ENCODE assay signal across 11 mouse cellular contexts in the genomic region with DNA sequence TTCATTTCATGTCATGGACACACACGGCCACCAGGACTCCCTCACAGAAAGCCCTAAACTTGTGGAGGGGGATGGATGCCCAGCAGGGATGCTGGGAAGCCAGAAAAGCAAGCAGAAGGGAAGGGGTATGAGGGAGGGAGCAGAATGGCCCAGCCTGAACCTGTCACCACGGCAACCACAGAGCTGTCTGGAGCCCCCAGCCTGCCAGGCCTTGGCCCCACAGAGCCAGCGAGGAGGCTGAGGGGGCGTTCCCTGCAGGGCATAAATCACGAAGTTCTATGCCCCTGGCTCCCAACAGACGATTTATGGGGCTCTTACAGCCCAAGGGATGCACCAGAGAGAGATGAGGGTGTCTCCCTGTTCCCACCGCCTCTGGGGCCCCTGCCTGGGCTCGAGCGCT.
DNase-seq lines count a peak whose midpoint lies in the region; ATAC-seq lines count a peak whose summit lies in the region.
"Had no signal": no experiment of that assay in that cellular context is flagged by ENCODE, and none has a peak within 500 bp of the region (broad histone marks: within the 10 kb centered on the region; RNA-seq: fewer than 3 reads in every experiment).

No protein-coding gene starts in this region.

- H3K9me3 ChIP-seq in midbrain, embryonic 10.5 days (replicated peaks) = no peaks in the 10 kb centered on the region
- H3K9me3 ChIP-seq in midbrain, embryonic 15.5 days = no peaks in the 10 kb centered on the region
- H3K9me3 ChIP-seq in midbrain, embryonic 11.5 days (ENCODE audit: control insufficient read depth, low read length) = no peaks in the 10 kb centered on the region
- H3K9me3 ChIP-seq: embryonic facial prominence, embryonic 12.5 days; limb, embryonic 15.5 days had no signal

- no peak overlapping the region for H3K4me2 ChIP-seq in midbrain, embryonic 15.5 days
- H3K4me2 ChIP-seq in midbrain, embryonic 11.5 days = no peak overlapping the region
- H3K4me2 ChIP-seq: embryonic facial prominence, embryonic 12.5 days; limb, embryonic 15.5 days had no signal

- 36% methylated on average over 9 of the region's 9 CpGs for WGBS in midbrain, embryonic 10.5 days
- WGBS in midbrain, embryonic 15.5 days = 26% methylated on average over 9 of the region's 9 CpGs
- WGBS in midbrain, embryonic 11.5 days = 37% methylated on average over 9 of the region's 9 CpGs

- no peak for ATAC-seq in midbrain, embryonic 15.5 days (replicated peaks)
- ATAC-seq in midbrain, embryonic 11.5 days (ENCODE audit: low FRiP score) = peak; percentile 68; the same call in 1 of the 2 replicates

- peak overlapping the region; percentile 69 for H3K27ac ChIP-seq in midbrain, embryonic 10.5 days (replicated peaks)
- H3K27ac ChIP-seq in midbrain, embryonic 15.5 days = no peak overlapping the region
- no peak overlapping the region for H3K27ac ChIP-seq in midbrain, embryonic 11.5 days (ENCODE audit: low read depth, low read length)
- H3K27ac ChIP-seq: embryonic facial prominence, embryonic 12.5 days; limb, embryonic 15.5 days had no signal

- no peak overlapping the region for H3K9ac ChIP-seq in midbrain, embryonic 15.5 days
- no peak overlapping the region for H3K9ac ChIP-seq in midbrain, embryonic 11.5 days (ENCODE audit: low read length)
- H3K9ac ChIP-seq: embryonic facial prominence, embryonic 12.5 days; limb, embryonic 15.5 days had no signal

- no peaks in the 10 kb centered on the region for H3K36me3 ChIP-seq in midbrain, embryonic 10.5 days
- no peaks in the 10 kb centered on the region for H3K36me3 ChIP-seq in midbrain, embryonic 15.5 days (replicated peaks)
- no peaks in the 10 kb centered on the region for H3K36me3 ChIP-seq in midbrain, embryonic 11.5 days (ENCODE audit: control insufficient read depth, insufficient read depth, low read length)
- H3K36me3 ChIP-seq: embryonic facial prominence, embryonic 12.5 days; limb, embryonic 15.5 days had no signal

- peak; percentile 66 to 77 for DNase-seq in cerebellum, postnatal 10 days
- DNase-seq in cerebellum, adult 18-20 months = no peak
- peak; percentile 50 for DNase-seq in midbrain, embryonic 10.5 days (ENCODE audit: low spot score)
- no peak for DNase-seq in midbrain, embryonic 11.5 days (ENCODE audit: low spot score, missing footprints)
- no peak for DNase-seq in heart, adult 8-10 months (ENCODE audit: low spot score)
- DNase-seq in adipocyte (ENCODE audit: low spot score) = no peak
- no peak for DNase-seq in left cerebral cortex, adult 18-20 months (ENCODE audit: low spot score in 2 of 2)
- DNase-seq: B cell, adult 2 months had no signal

- no peaks in the 10 kb centered on the region for H3K27me3 ChIP-seq in midbrain, embryonic 10.5 days (ENCODE audit: low read depth, poor library complexity, severe bottlenecking)
- no peaks in the 10 kb centered on the region for H3K27me3 ChIP-seq in midbrain, embryonic 15.5 days (replicated peaks)
- H3K27me3 ChIP-seq in midbrain, embryonic 11.5 days (ENCODE audit: control insufficient read depth, insufficient read depth, low read length) = no peaks in the 10 kb centered on the region
- H3K27me3 ChIP-seq: embryonic facial prominence, embryonic 12.5 days; limb, embryonic 15.5 days had no signal

- H3K4me1 ChIP-seq in midbrain, embryonic 10.5 days = peaks cover 18% of the 10 kb centered on the region
- H3K4me1 ChIP-seq in midbrain, embryonic 15.5 days = no peaks in the 10 kb centered on the region
- H3K4me1 ChIP-seq in midbrain, embryonic 11.5 days (ENCODE audit: control insufficient read depth, insufficient read depth, low read length) = peaks cover 7% of the 10 kb centered on the region

- H3K4me3 ChIP-seq in midbrain, embryonic 10.5 days = 0 out of 2 replicates have a peak overlapping the region, but pooled peaks have one; percentile 9
- no peak overlapping the region for H3K4me3 ChIP-seq in midbrain, embryonic 15.5 days
- H3K4me3 ChIP-seq in midbrain, embryonic 11.5 days (ENCODE audit: low read depth, low read length) = no peak overlapping the region
- H3K4me3 ChIP-seq: embryonic facial prominence, embryonic 12.5 days; limb, embryonic 15.5 days had no signal

Comparison
In these comparisons a context has a peak if more than half of its experiments do, and no peak if none do; other contexts are left out.
1. DNase-seq: peak in cerebellum, postnatal 10 days (2 of 2) and midbrain, embryonic 10.5 days (single experiment); none in cerebellum, adult 18-20 months (0 of 2), midbrain, embryonic 11.5 days (single experiment), heart, adult 8-10 months (single experiment), adipocyte (single experiment) and left cerebral cortex, adult 18-20 months (0 of 2).